In the genomic region with DNA sequence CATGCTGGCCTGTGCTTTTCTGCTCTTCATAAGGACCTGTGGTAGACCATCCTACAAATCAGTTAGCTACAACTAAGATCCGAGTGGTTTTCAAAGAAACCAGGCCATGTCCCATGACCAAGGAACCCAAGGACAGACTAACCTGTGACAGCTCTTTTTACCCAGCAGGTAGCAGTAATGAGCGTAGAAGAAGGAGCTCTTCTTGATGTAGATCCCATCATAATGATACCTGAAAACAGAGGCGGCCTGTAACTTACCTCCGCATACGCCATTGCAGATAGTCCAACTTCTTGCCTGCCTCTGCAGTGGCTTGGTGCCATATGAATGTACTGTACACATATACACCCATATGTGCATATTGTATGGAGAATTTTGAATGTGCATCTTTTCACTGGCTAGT, we compare ENCODE assay signal across 20 mouse cellular contexts. TPM values are rescaled to one million over a fixed set of nuclear protein-coding genes. Genes with fewer than 3 reads are reported as not detected.
DNase-seq lines count a peak whose midpoint lies in the region; TF ChIP-seq lines count a peak whose summit lies in the region.
"Had no signal": no experiment of that assay in that cellular context is flagged by ENCODE, and none has a peak within 500 bp of the region (broad histone marks: within the 10 kb centered on the region; RNA-seq: fewer than 3 reads in every experiment).

No protein-coding gene starts in this region.

- no peak for DNase-seq in heart, adult 2 months
- no peak for DNase-seq in heart, postnatal 14 days
- no peak for DNase-seq in liver, adult 2 months (ENCODE audit: extremely low read depth, low read depth, low spot score)
- DNase-seq in liver (no peak), A20 (ENCODE audit: low read depth, low spot score) (peak; percentile 9), ZHBTc4 (ENCODE audit: low read depth, low spot score) (peak; percentile 30)
- no peak for DNase-seq in testis, postnatal 14 days (ENCODE audit: low spot score)
- no peak for DNase-seq in frontal cortex, postnatal 36 days (ENCODE audit: low spot score in 2 of 2)
- DNase-seq: cerebellum, adult 8-10 months; heart, postnatal 4 days; layer of hippocampus, postnatal 36 days; retina, postnatal 1 day; right cerebral cortex, postnatal 4 days had no signal

- no peaks in the 10 kb centered on the region for H3K36me3 ChIP-seq in heart, adult 2 months (ENCODE audit: control insufficient read depth, insufficient read depth, low read length)
- H3K36me3 ChIP-seq in liver, adult 2 months (ENCODE audit: control insufficient read depth, insufficient read depth, low read length): no peaks in the 10 kb centered on the region
- H3K36me3 ChIP-seq: liver, embryonic 15.5 days; midbrain, embryonic 13.5 days had no signal

- WGBS in heart, adult 2 months: 88% methylated on average over 5 of the region's 5 CpGs
- WGBS in liver, adult 2 months: 95% methylated on average over 5 of the region's 5 CpGs

- no peak overlapping the region for H3K4me3 ChIP-seq in heart, adult 2 months
- H3K4me3 ChIP-seq in liver, adult 2 months (ENCODE audit: insufficient read depth, low read depth, low read length): no peak overlapping the region
- H3K4me3 ChIP-seq: heart, embryonic 10.5 days; liver, embryonic 15.5 days; midbrain, embryonic 13.5 days; myocyte had no signal

- peaks cover 22% of the 10 kb centered on the region for H3K4me1 ChIP-seq in heart, adult 2 months (ENCODE audit: control insufficient read depth, insufficient read depth, low read length)
- H3K4me1 ChIP-seq in liver, adult 2 months (ENCODE audit: control insufficient read depth, insufficient read depth, low read length): peaks cover 2% of the 10 kb centered on the region; the same call in 1 of the 2 replicates
- H3K4me1 ChIP-seq: midbrain, embryonic 13.5 days had no signal

- TF ChIP-seq EP300 in heart, adult 2 months (IDR thresholded peaks at IDR 0.05; ENCODE audit: insufficient read depth, low read depth, low read length): no peak

- H3K9ac ChIP-seq in heart, adult 2 months (ENCODE audit: low read depth, low read length): no peak overlapping the region
- H3K9ac ChIP-seq in liver, adult 2 months (ENCODE audit: low read depth, low read length): no peak overlapping the region
- H3K9ac ChIP-seq: liver, embryonic 15.5 days; midbrain, embryonic 13.5 days had no signal

- H3K79me2 ChIP-seq in heart, adult 2 months (replicated peaks; ENCODE audit: control insufficient read depth, insufficient read depth, low read length): no peaks in the 10 kb centered on the region
- no peaks in the 10 kb centered on the region for H3K79me2 ChIP-seq in liver, adult 2 months (ENCODE audit: control insufficient read depth, insufficient read depth, low read length)

- no peak for TF ChIP-seq POLR2A in heart, adult 2 months (IDR thresholded peaks at IDR 0.05; ENCODE audit: insufficient read depth, low read depth, low read length)
- TF ChIP-seq POLR2A in liver, adult 2 months (IDR thresholded peaks at IDR 0.05; ENCODE audit: extremely low read depth, insufficient read depth, low read length): no peak

- peak; percentile 40 for TF ChIP-seq CTCF in heart, adult 2 months (IDR thresholded peaks at IDR 0.05)
- TF ChIP-seq CTCF in liver, adult 2 months (IDR thresholded peaks at IDR 0.05; ENCODE audit: low read depth, low read length): no peak

- H3K27me3 ChIP-seq in heart, adult 2 months (ENCODE audit: control insufficient read depth, insufficient read depth, low read length): no peaks in the 10 kb centered on the region
- no peaks in the 10 kb centered on the region for H3K27me3 ChIP-seq in liver, adult 2 months (ENCODE audit: control insufficient read depth, insufficient read depth, low read length)
- H3K27me3 ChIP-seq: liver, embryonic 15.5 days; midbrain, embryonic 13.5 days had no signal

- intact Hi-C loops in heart, adult 2 months (cut with DNase I): no loop called here
- intact Hi-C loops in heart, postnatal 14 days (cut with DNase I): loop anchor here (2.0 kb wide), 1 partner anchor 23 kb away; no protein-coding TSS in a partner anchor

- H3K27ac ChIP-seq in heart, adult 2 months: no peak overlapping the region
- peak overlapping the region; percentile 26; the same call in 1 of the 2 replicates for H3K27ac ChIP-seq in liver, adult 2 months (replicated peaks; ENCODE audit: insufficient read depth, low read depth, low read length)
- H3K27ac ChIP-seq: liver, embryonic 15.5 days; midbrain, embryonic 13.5 days had no signal

RNA-seq across cellular contexts. Expression of a gene that starts 10.8 kb away (rescaled TPM):
- under 1 TPM; 0.20 to 0.26 TPM for total RNA-seq in heart, adult 2 months (2021)
- polyA plus RNA-seq in heart, adult 2 months (2012; rRNA removed): 0.35 and 0.47 TPM in 2 replicates
- under 1 TPM; 0.32 to 0.36 TPM for total RNA-seq in heart, postnatal 14 days (2021)
- total RNA-seq in liver, adult 2 months (2014; rRNA removed): 0.09 TPM in 1 of 2 replicates, not detected in the other
- 0.04 TPM in 1 of 2 replicates, not detected in the other for polyA plus RNA-seq in liver, adult 2 months (2012; rRNA removed)
- polyA plus RNA-seq: activated CD4-positive, CD25-positive, alpha-beta regulatory T cell, adult 4 months; kidney, adult 2 months; large intestine, adult 2 months had no signal

RNA-seq across cellular contexts. Expression of a gene that starts 58.7 kb away (rescaled TPM):
- total RNA-seq in heart, adult 2 months (2021): under 1 TPM in 1 of 2 experiments, not detected in 1; 0.05 TPM
- 0.06 TPM in 1 of 2 replicates, not detected in the other for polyA plus RNA-seq in heart, adult 2 months (2012; rRNA removed)
- total RNA-seq in heart, postnatal 14 days (2021): not detected
- not detected in 2 replicates for total RNA-seq in liver, adult 2 months (2014; rRNA removed)
- polyA plus RNA-seq in liver, adult 2 months (2012; rRNA removed): not detected in 2 replicates
- total RNA-seq: heart, postnatal 4 days had no signal
- polyA plus RNA-seq: liver, embryonic 15.5 days; myocyte had no signal

Comparison
In these comparisons a context has a peak if more than half of its experiments do, and no peak if none do; other contexts are left out.
1. DNase-seq: peak in A20 (single experiment) and ZHBTc4 (single experiment); none in heart, adult 2 months (0 of 2), heart, postnatal 14 days (0 of 2), liver, adult 2 months (single experiment), liver (single experiment), testis, postnatal 14 days (single experiment) and frontal cortex, postnatal 36 days (0 of 2).